Mouse (Mus musculus): Measurements from ENCODE around the gene Ace. TPM values are rescaled to one million over a fixed set of nuclear protein-coding genes. Genes with fewer than 3 reads are reported as not detected.

The Ace gene
- polyA plus RNA-seq, 1 experiment, result 1.3 TPM

DNA sequence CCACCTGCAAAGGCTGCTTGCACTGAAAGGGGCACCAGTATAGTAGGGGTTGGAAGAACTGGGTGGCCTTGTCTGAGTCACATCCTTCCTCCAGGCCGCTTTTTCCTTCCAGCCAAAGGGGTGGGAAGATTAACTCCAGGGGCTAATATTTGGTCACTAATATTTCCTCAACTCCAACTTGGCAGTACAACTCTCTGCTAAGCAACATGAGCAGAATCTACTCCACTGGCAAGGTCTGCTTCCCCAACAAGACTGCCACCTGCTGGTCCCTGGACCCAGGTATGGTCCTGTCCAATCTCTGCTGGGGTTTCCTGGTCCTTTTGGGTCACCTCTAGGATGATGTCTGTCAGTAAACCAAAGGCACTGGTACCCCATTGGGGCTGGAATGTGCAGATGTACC is 1.8 kb downstream of the Ace start:
- TF ChIP-seq USF1 (IDR thresholded peaks at IDR 0.05; ENCODE audit: low read depth) (no peak), MYOD1 (IDR thresholded peaks at IDR 0.05; ENCODE audit: control insufficient read depth, insufficient read length, low read depth) (no peak)
- no peaks in the 10 kb centered on the region for H3K79me2 ChIP-seq (ENCODE audit: control insufficient read depth, insufficient read depth)
- peaks cover 23% of the 10 kb centered on the region for H3K27me3 ChIP-seq (ENCODE audit: control insufficient read depth, insufficient read depth, insufficient read length)
- H3K4me3 ChIP-seq (ENCODE audit: insufficient read depth, poor library complexity, severe bottlenecking), result no peak overlapping the region
- no peaks in the 10 kb centered on the region for H3K79me3 ChIP-seq (ENCODE audit: low read depth)
- no peak overlapping the region for H3ac ChIP-seq (ENCODE audit: control insufficient read depth, insufficient read length, low read depth)
- no peaks in the 10 kb centered on the region for H3K36me3 ChIP-seq (ENCODE audit: control insufficient read depth, insufficient read depth)

- no peaks in the 10 kb centered on the region for H3K79me2 ChIP-seq (ENCODE audit: control insufficient read depth, insufficient read depth)
- H3ac ChIP-seq (ENCODE audit: control insufficient read depth, insufficient read length, low read depth), result no peak overlapping the region
- peaks cover 17% of the 10 kb centered on the region for H3K27me3 ChIP-seq (ENCODE audit: control insufficient read depth, insufficient read depth, insufficient read length)
- no peak for TF ChIP-seq MAX (IDR thresholded peaks at IDR 0.05)
- no peak overlapping the region for H3K4me3 ChIP-seq (ENCODE audit: insufficient read depth, poor library complexity, severe bottlenecking)
- H3K79me3 ChIP-seq (ENCODE audit: low read depth), result no peaks in the 10 kb centered on the region
- no peaks in the 10 kb centered on the region for H3K36me3 ChIP-seq (ENCODE audit: control insufficient read depth, insufficient read depth)
Observed at GRCm38 (mm10) chr11:105974593-105974992, 6.8 kb downstream of the Ace start.

- H3K27me3 ChIP-seq (ENCODE audit: control insufficient read depth, insufficient read depth, insufficient read length), result peaks cover 18% of the 10 kb centered on the region
- TF ChIP-seq CEBPB (IDR thresholded peaks at IDR 0.05; ENCODE audit: low read depth) (no peak), MYOD1 (IDR thresholded peaks at IDR 0.05; ENCODE audit: control insufficient read depth, insufficient read length, low read depth) (no peak), FOSL1 (IDR thresholded peaks at IDR 0.05; ENCODE audit: insufficient read depth, low read length, poor library complexity, severe bottlenecking) (no peak), USF1 (IDR thresholded peaks at IDR 0.05; ENCODE audit: low read depth) (no peak), MYOG (IDR thresholded peaks at IDR 0.05; ENCODE audit: control insufficient read depth, extremely low read depth, insufficient read length) (no peak), CTCF (IDR thresholded peaks at IDR 0.05; ENCODE audit: control insufficient read depth, insufficient read depth, insufficient read length) (no peak), MAX (IDR thresholded peaks at IDR 0.05) (no peak)
- no peaks in the 10 kb centered on the region for H3K79me3 ChIP-seq (ENCODE audit: low read depth)
- no peaks in the 10 kb centered on the region for H3K36me3 ChIP-seq (ENCODE audit: control insufficient read depth, insufficient read depth)
- no peaks in the 10 kb centered on the region for H3K79me2 ChIP-seq (ENCODE audit: control insufficient read depth, insufficient read depth)
- no peak overlapping the region for H3K4me3 ChIP-seq (ENCODE audit: insufficient read depth, poor library complexity, severe bottlenecking)
- H3ac ChIP-seq (ENCODE audit: control insufficient read depth, insufficient read length, low read depth), result no peak overlapping the region
Observed at GRCm38 (mm10) chr11:105975050-105975449, 7.3 kb downstream of the Ace start.

DNA sequence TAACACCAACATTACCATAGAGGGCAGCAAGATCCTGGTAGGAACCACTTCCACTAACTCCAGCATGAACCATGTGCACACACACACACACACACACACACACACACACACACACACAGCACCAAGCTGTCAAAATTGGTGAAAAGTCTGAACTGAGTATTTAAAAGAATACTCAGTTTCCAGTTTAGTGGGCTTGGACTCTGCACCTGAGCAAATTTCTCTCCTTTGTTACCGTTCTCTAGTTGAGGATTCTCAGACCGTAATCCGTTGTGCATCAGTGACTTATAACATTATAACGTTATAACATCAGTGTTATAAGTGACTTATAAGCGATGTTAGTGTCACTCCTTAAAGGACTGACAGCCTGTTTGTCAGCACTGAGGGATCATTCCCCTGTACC is 7.9 kb downstream of the Ace start:
- no peaks in the 10 kb centered on the region for H3K36me3 ChIP-seq (ENCODE audit: control insufficient read depth, insufficient read depth)
- no peaks in the 10 kb centered on the region for H3K79me2 ChIP-seq (ENCODE audit: control insufficient read depth, insufficient read depth)
- TF ChIP-seq MYOG (IDR thresholded peaks at IDR 0.05; ENCODE audit: control insufficient read depth, extremely low read depth, insufficient read length) (no peak), CEBPB (IDR thresholded peaks at IDR 0.05; ENCODE audit: low read depth) (no peak), CTCF (IDR thresholded peaks at IDR 0.05; ENCODE audit: control insufficient read depth, insufficient read depth, insufficient read length) (no peak), FOSL1 (IDR thresholded peaks at IDR 0.05; ENCODE audit: insufficient read depth, low read length, poor library complexity, severe bottlenecking) (no peak), MYOD1 (IDR thresholded peaks at IDR 0.05; ENCODE audit: control insufficient read depth, insufficient read length, low read depth) (no peak), MAX (IDR thresholded peaks at IDR 0.05) (no peak), USF1 (IDR thresholded peaks at IDR 0.05; ENCODE audit: low read depth) (no peak)
- no peak overlapping the region for H3ac ChIP-seq (ENCODE audit: control insufficient read depth, insufficient read length, low read depth)
- H3K4me3 ChIP-seq (ENCODE audit: insufficient read depth, poor library complexity, severe bottlenecking), result no peak overlapping the region
- H3K79me3 ChIP-seq (ENCODE audit: low read depth), result no peaks in the 10 kb centered on the region
- peaks cover 20% of the 10 kb centered on the region for H3K27me3 ChIP-seq (ENCODE audit: control insufficient read depth, insufficient read depth, insufficient read length)

- Histone ChIP-seq H3K36me3 (ENCODE audit: control insufficient read depth, insufficient read depth) (no peaks in the 10 kb centered on the region), H3K79me3 (ENCODE audit: low read depth) (no peaks in the 10 kb centered on the region), H3K4me3 (ENCODE audit: insufficient read depth, poor library complexity, severe bottlenecking) (no peak overlapping the region), H3ac (ENCODE audit: control insufficient read depth, insufficient read length, low read depth) (no peak overlapping the region), H3K79me2 (ENCODE audit: control insufficient read depth, insufficient read depth) (no peaks in the 10 kb centered on the region), H3K27me3 (ENCODE audit: control insufficient read depth, insufficient read depth, insufficient read length) (peaks cover 7% of the 10 kb centered on the region)
- TF ChIP-seq CTCF (IDR thresholded peaks at IDR 0.05; ENCODE audit: control insufficient read depth, insufficient read depth, insufficient read length) (no peak), MYOG (IDR thresholded peaks at IDR 0.05; ENCODE audit: control insufficient read depth, extremely low read depth, insufficient read length) (no peak), FOSL1 (IDR thresholded peaks at IDR 0.05; ENCODE audit: insufficient read depth, low read length, poor library complexity, severe bottlenecking) (no peak), CEBPB (IDR thresholded peaks at IDR 0.05; ENCODE audit: low read depth) (no peak), MAX (IDR thresholded peaks at IDR 0.05) (no peak), MYOD1 (IDR thresholded peaks at IDR 0.05; ENCODE audit: control insufficient read depth, insufficient read length, low read depth) (no peak), USF1 (IDR thresholded peaks at IDR 0.05; ENCODE audit: low read depth) (no peak)
Observed at GRCm38 (mm10) chr11:105978232-105978631, 10.5 kb downstream of the Ace start.

DNA sequence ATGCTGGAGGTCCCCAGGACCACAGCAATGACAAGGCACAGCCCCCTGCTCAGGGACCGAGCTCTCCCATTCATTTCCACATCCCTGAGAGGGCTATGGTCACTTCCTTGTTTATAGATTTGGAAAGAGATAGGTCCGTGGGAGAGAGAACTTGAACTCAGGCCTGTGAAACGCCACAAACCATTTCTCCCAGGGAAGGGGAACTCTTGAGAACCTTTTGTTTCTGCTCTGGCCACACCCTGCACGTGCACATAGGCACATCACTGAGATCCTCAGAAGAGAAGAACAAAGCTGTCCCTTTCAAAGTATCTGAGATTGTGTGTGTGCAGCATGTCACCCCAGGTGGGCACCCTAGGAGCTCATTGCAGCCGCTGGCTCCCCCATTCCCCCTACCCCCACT is 10.9 kb downstream of the Ace start:
- Histone ChIP-seq H3K27me3 (ENCODE audit: control insufficient read depth, insufficient read depth, insufficient read length) (peaks cover 7% of the 10 kb centered on the region), H3K79me2 (ENCODE audit: control insufficient read depth, insufficient read depth) (no peaks in the 10 kb centered on the region), H3K79me3 (ENCODE audit: low read depth) (no peaks in the 10 kb centered on the region), H3ac (ENCODE audit: control insufficient read depth, insufficient read length, low read depth) (no peak overlapping the region), H3K36me3 (ENCODE audit: control insufficient read depth, insufficient read depth) (no peaks in the 10 kb centered on the region), H3K4me3 (ENCODE audit: insufficient read depth, poor library complexity, severe bottlenecking) (no peak overlapping the region)
- no peak for TF ChIP-seq CTCF (IDR thresholded peaks at IDR 0.05; ENCODE audit: control insufficient read depth, insufficient read depth, insufficient read length)
- TF ChIP-seq MYOG (IDR thresholded peaks at IDR 0.05; ENCODE audit: control insufficient read depth, extremely low read depth, insufficient read length), result no peak
- TF ChIP-seq MAX (IDR thresholded peaks at IDR 0.05), result no peak
- no peak for TF ChIP-seq CEBPB (IDR thresholded peaks at IDR 0.05; ENCODE audit: low read depth)
- TF ChIP-seq USF1 (IDR thresholded peaks at IDR 0.05; ENCODE audit: low read depth), result no peak
- TF ChIP-seq FOSL1 (IDR thresholded peaks at IDR 0.05; ENCODE audit: insufficient read depth, low read length, poor library complexity, severe bottlenecking), result no peak
- TF ChIP-seq MYOD1 (IDR thresholded peaks at IDR 0.05; ENCODE audit: control insufficient read depth, insufficient read length, low read depth), result no peak
